11 mouse cellular contexts compared by ENCODE assay signal in genomic region chr2:45100017-45100416, GRCm38 (mm10). TPM values are rescaled to one million over a fixed set of nuclear protein-coding genes. Genes with fewer than 3 reads are reported as not detected.
A peak's percentile ranks its signal among the peaks of the same experiment; 100 is the strongest.
DNase-seq lines count a peak whose midpoint lies in the region; ATAC-seq and TF ChIP-seq lines count a peak whose summit lies in the region.
"Had no signal": no experiment of that assay in that cellular context is flagged by ENCODE, and none has a peak within 500 bp of the region (broad histone marks: within the 10 kb centered on the region; RNA-seq: fewer than 3 reads in every experiment).

No protein-coding gene starts in this region.

- 0 out of 2 replicates have a peak overlapping the region, but pooled peaks have one; percentile 21 for H3K4me2 ChIP-seq in heart, embryonic 12.5 days
- H3K4me2 ChIP-seq in midbrain, embryonic 11.5 days, result no peak overlapping the region
- H3K4me2 ChIP-seq: heart, embryonic 15.5 days had no signal

- WGBS in heart, embryonic 12.5 days, result 34% methylated on average over 4 of the region's 4 CpGs
- 75% methylated on average over 4 of the region's 4 CpGs for WGBS in midbrain, embryonic 10.5 days
- 68% methylated on average over 4 of the region's 4 CpGs for WGBS in midbrain, embryonic 11.5 days

- ATAC-seq in heart, embryonic 12.5 days (ENCODE audit: insufficient number of reproducible peaks, low FRiP score), result no peak
- no peak for ATAC-seq in midbrain, embryonic 11.5 days (ENCODE audit: low FRiP score)
- ATAC-seq in megakaryocyte progenitor cell, adult 5-6 weeks (replicated peaks; ENCODE audit: poor library complexity), result peak; percentile 53

- no peaks in the 10 kb centered on the region for H3K27me3 ChIP-seq in heart, embryonic 12.5 days (replicated peaks)
- H3K27me3 ChIP-seq in midbrain, embryonic 10.5 days (ENCODE audit: low read depth, poor library complexity, severe bottlenecking), result no peaks in the 10 kb centered on the region
- no peaks in the 10 kb centered on the region for H3K27me3 ChIP-seq in midbrain, embryonic 11.5 days (ENCODE audit: control insufficient read depth, insufficient read depth, low read length)
- H3K27me3 ChIP-seq: heart, embryonic 15.5 days had no signal

- H3K36me3 ChIP-seq in heart, embryonic 12.5 days, result no peaks in the 10 kb centered on the region
- H3K36me3 ChIP-seq in midbrain, embryonic 10.5 days, result peaks cover 17% of the 10 kb centered on the region
- no peaks in the 10 kb centered on the region for H3K36me3 ChIP-seq in midbrain, embryonic 11.5 days (ENCODE audit: control insufficient read depth, insufficient read depth, low read length)
- H3K36me3 ChIP-seq: heart, embryonic 15.5 days had no signal

- no peak overlapping the region for H3K27ac ChIP-seq in heart, embryonic 12.5 days (ENCODE audit: poor library complexity, severe bottlenecking)
- H3K27ac ChIP-seq in midbrain, embryonic 10.5 days (replicated peaks), result peak overlapping the region; percentile 100
- H3K27ac ChIP-seq in midbrain, embryonic 11.5 days (ENCODE audit: low read depth, low read length), result no peak overlapping the region
- H3K27ac ChIP-seq in cortical plate, adult 2 months (ENCODE audit: insufficient read depth, low read length), result peak overlapping the region; percentile 60
- H3K27ac ChIP-seq: heart, embryonic 15.5 days had no signal

- TF ChIP-seq CTCF in cortical plate, adult 2 months (IDR thresholded peaks at IDR 0.05; ENCODE audit: extremely low read depth, insufficient read depth, low read length), result no peak

- H3K4me3 ChIP-seq in heart, embryonic 12.5 days, result no peak overlapping the region
- no peak overlapping the region for H3K4me3 ChIP-seq in midbrain, embryonic 10.5 days
- H3K4me3 ChIP-seq in midbrain, embryonic 11.5 days (ENCODE audit: low read depth, low read length), result no peak overlapping the region
- no peak overlapping the region for H3K4me3 ChIP-seq in cortical plate, adult 2 months (ENCODE audit: insufficient read depth, low read length)
- H3K4me3 ChIP-seq: heart, embryonic 15.5 days had no signal

- H3K9me3 ChIP-seq in heart, embryonic 12.5 days (replicated peaks), result no peaks in the 10 kb centered on the region
- no peaks in the 10 kb centered on the region for H3K9me3 ChIP-seq in midbrain, embryonic 10.5 days (replicated peaks)
- H3K9me3 ChIP-seq in midbrain, embryonic 11.5 days (ENCODE audit: control insufficient read depth, low read length), result no peaks in the 10 kb centered on the region
- H3K9me3 ChIP-seq: heart, embryonic 15.5 days had no signal

- no peak overlapping the region for H3K9ac ChIP-seq in heart, embryonic 12.5 days
- H3K9ac ChIP-seq in midbrain, embryonic 11.5 days (ENCODE audit: low read length), result no peak overlapping the region
- H3K9ac ChIP-seq: heart, embryonic 15.5 days had no signal

- DNase-seq in heart, postnatal 14 days, result no peak
- DNase-seq in midbrain, embryonic 10.5 days (ENCODE audit: low spot score), result peak; percentile 7
- no peak for DNase-seq in midbrain, embryonic 11.5 days (ENCODE audit: low spot score, missing footprints)
- no peak for DNase-seq in adrenal gland, postnatal 25 days
- DNase-seq in layer of hippocampus, adult 9-10 months (ENCODE audit: low spot score), result no peak
- DNase-seq: cerebellum, adult 11-12 months; thymus, adult 2 months had no signal

- TF ChIP-seq POLR2A in cortical plate, adult 2 months (IDR thresholded peaks at IDR 0.05; ENCODE audit: extremely low read depth, insufficient read depth, low read length), result no peak

- H3K4me1 ChIP-seq in heart, embryonic 12.5 days (replicated peaks), result peaks cover 78% of the 10 kb centered on the region
- peaks cover 100% of the 10 kb centered on the region for H3K4me1 ChIP-seq in midbrain, embryonic 10.5 days
- H3K4me1 ChIP-seq in midbrain, embryonic 11.5 days (ENCODE audit: control insufficient read depth, insufficient read depth, low read length), result peaks cover 88% of the 10 kb centered on the region
- H3K4me1 ChIP-seq in cortical plate, adult 2 months (ENCODE audit: control insufficient read depth, insufficient read depth, low read length), result peaks cover 17% of the 10 kb centered on the region

- intact Hi-C loops in heart, postnatal 14 days (cut with DNase I), result loop anchor here (5.0 kb wide), 1 partner anchor 78 kb away; no protein-coding TSS in a partner anchor

RNA-seq across cellular contexts. Expression of gene Zeb2, which starts 17.2 kb away (rescaled TPM):
- 28.0 and 29.6 TPM in 2 replicates for polyA plus RNA-seq in heart, embryonic 12.5 days (2016; fragmentation: Nextera tagmentation; extraction: Ambion mirVana)
- 10 to 100 TPM; 51.3 to 58.5 TPM for total RNA-seq in heart, postnatal 14 days (2021)
- 48.7 and 60.6 TPM in 2 replicates for polyA plus RNA-seq in midbrain, embryonic 10.5 days (2016; fragmentation: Nextera tagmentation; extraction: Ambion mirVana)
- 61.2 and 69.9 TPM in 2 replicates for polyA plus RNA-seq in midbrain, embryonic 11.5 days (2014; fragmentation: Nextera tagmentation; extraction: Ambion mirVana)
- polyA plus RNA-seq in cortical plate, adult 2 months (2012; rRNA removed), result 63.2 and 65.4 TPM in 2 replicates
- 188 and 189 TPM in 2 replicates for total RNA-seq in megakaryocyte progenitor cell, adult 5-6 weeks (2015)
- 138 and 151 TPM in 2 replicates for total RNA-seq in megakaryocyte progenitor cell, adult 5-6 weeks (2017)
- total RNA-seq in adrenal gland, postnatal 25 days (2021), result 170 and 221 TPM in 2 replicates

Comparison
In these comparisons a context has a peak if more than half of its experiments do, and no peak if none do; other contexts are left out.
1. H3K27ac ChIP-seq: peak in midbrain, embryonic 10.5 days (single experiment) and cortical plate, adult 2 months (single experiment); none in heart, embryonic 12.5 days (single experiment) and midbrain, embryonic 11.5 days (single experiment).